Mouse (Mus musculus) E14TG2a.4 (cell line): ENCODE results near the gene Elf1.

ENCODE experiments used
- CTCF ChIP-seq: conservative IDR thresholded peaks from 2 replicates; pipeline ENCODE4 v1.5.1; 2014; ENCODE audit warnings: low read length
- NANOG ChIP-seq: IDR thresholded peaks from 2 replicates; pipeline ENCODE4 v1.6.1; 2014; ENCODE audit warnings: borderline replicate concordance, low read length, mixed read lengths

DNA sequence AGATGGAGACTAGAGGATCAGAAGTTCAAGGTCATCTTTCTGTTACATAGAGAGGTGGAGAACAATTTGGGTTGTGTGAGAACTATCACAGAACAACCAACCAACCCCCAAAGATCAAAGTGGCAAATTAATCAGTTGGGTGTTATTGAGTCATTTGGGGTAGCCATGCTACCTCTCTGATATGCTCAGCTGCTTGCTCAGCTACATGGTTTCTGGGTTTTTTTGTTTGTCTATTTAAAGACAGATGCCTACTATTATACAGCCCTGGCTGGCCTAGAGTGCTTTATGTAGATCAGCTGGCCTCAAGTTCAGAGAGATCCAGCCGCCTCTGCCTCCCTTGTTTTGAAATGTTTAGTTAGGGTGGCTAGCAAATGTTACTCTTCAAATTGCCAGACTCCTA is 40.1 kb downstream of the Elf1 start:
- TF ChIP-seq CTCF (no peak), NANOG (no peak)
